ENCODE assay signal across 7 mouse cellular contexts in the genomic region with DNA sequence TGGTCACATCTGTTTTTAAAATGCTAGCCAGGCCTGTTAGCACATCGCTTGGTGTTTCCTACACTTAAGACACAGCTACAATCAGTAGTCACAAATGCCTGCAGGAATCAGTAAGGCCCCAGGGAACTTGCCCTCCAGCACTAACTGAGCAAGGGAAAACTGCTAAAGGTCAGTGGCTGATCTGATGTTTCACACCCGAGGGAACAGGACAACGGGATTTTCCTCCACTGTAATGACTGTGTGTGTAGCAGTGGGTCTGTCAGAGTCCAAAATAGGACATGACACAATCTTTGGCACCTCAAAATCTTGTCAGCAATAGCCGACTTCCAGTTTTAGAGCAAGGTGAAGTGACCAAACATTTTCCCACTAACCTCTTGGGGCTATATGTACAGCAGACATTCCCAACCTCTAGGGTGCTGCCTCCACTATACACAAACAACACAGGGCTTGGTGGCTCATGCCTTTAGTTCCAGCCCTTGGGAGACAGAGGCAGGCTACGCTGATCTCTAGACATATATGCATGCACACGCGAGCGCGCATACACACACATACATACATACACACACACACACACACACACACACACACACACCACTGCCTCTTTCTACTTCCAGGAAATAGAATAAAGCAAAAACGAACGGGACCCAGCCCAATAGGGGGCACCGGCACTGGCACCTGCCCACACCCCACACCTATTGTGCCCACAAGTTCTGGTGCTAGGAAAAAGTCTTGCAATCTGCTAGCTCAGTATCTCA. TPM values are rescaled to one million over a fixed set of nuclear protein-coding genes. Genes with fewer than 3 reads are reported as not detected.
DNase-seq lines count a peak whose midpoint lies in the region; ATAC-seq and TF ChIP-seq lines count a peak whose summit lies in the region.

No protein-coding gene starts in this region.

- H3K9ac ChIP-seq in kidney, embryonic 15.5 days, result no peak overlapping the region
- H3K9ac ChIP-seq in midbrain, embryonic 11.5 days (ENCODE audit: low read length), result no peak overlapping the region

- peak overlapping the region; percentile 51 for H3K27ac ChIP-seq in kidney, embryonic 15.5 days
- peak overlapping the region; percentile 71 for H3K27ac ChIP-seq in bone marrow macrophage, adult 2 months (ENCODE audit: insufficient read depth, low read depth, low read length)
- H3K27ac ChIP-seq in midbrain, embryonic 11.5 days (ENCODE audit: low read depth, low read length), result no peak overlapping the region

- H3K27me3 ChIP-seq in kidney, embryonic 15.5 days, result no peaks in the 10 kb centered on the region
- no peaks in the 10 kb centered on the region for H3K27me3 ChIP-seq in midbrain, embryonic 11.5 days (ENCODE audit: control insufficient read depth, insufficient read depth, low read length)

- no peak overlapping the region for H3K4me3 ChIP-seq in kidney, embryonic 15.5 days (replicated peaks)
- no peak overlapping the region for H3K4me3 ChIP-seq in bone marrow macrophage, adult 2 months (ENCODE audit: insufficient read depth, low read length)
- H3K4me3 ChIP-seq in midbrain, embryonic 11.5 days (ENCODE audit: low read depth, low read length), result no peak overlapping the region

- no peak for DNase-seq in kidney, postnatal 25 days
- DNase-seq in CD8-positive naive resting alpha-beta T cell, adult 2 months (ENCODE audit: low read depth in 2 of 2, low spot score in 2 of 2), result peak; percentile 21 to 38
- no peak for DNase-seq in urinary bladder, adult 18-20 months (ENCODE audit: low spot score in 2 of 2)
- no peak for DNase-seq in midbrain, embryonic 11.5 days (ENCODE audit: low spot score, missing footprints)

- no peak for ATAC-seq in kidney, embryonic 15.5 days (replicated peaks; ENCODE audit: low FRiP score)
- peak; percentile 47 for ATAC-seq in inflammation-experienced regulatory T-cells, adult 6 months
- no peak for ATAC-seq in midbrain, embryonic 11.5 days (ENCODE audit: low FRiP score)

- H3K4me1 ChIP-seq in kidney, embryonic 15.5 days, result peaks cover 72% of the 10 kb centered on the region
- H3K4me1 ChIP-seq in bone marrow macrophage, adult 2 months (ENCODE audit: control insufficient read depth, insufficient read depth, low read length), result peaks cover 70% of the 10 kb centered on the region
- H3K4me1 ChIP-seq in midbrain, embryonic 11.5 days (ENCODE audit: control insufficient read depth, insufficient read depth, low read length), result no peaks in the 10 kb centered on the region

- TF ChIP-seq POLR2A in bone marrow macrophage, adult 2 months (IDR thresholded peaks at IDR 0.05; ENCODE audit: borderline replicate concordance, low read depth, low read length), result no peak

- 74% methylated on average over 12 of the region's 12 CpGs for WGBS in kidney, embryonic 15.5 days
- WGBS in midbrain, embryonic 11.5 days, result 91% methylated on average over 12 of the region's 12 CpGs

- H3K36me3 ChIP-seq in kidney, embryonic 15.5 days, result peaks cover 42% of the 10 kb centered on the region
- no peaks in the 10 kb centered on the region for H3K36me3 ChIP-seq in midbrain, embryonic 11.5 days (ENCODE audit: control insufficient read depth, insufficient read depth, low read length)

- no peak for TF ChIP-seq CTCF in bone marrow macrophage, adult 2 months (IDR thresholded peaks at IDR 0.05; ENCODE audit: low read depth, low read length)

- no peaks in the 10 kb centered on the region for H3K9me3 ChIP-seq in kidney, embryonic 15.5 days (replicated peaks)
- H3K9me3 ChIP-seq in midbrain, embryonic 11.5 days (ENCODE audit: control insufficient read depth, low read length), result no peaks in the 10 kb centered on the region

- H3K4me2 ChIP-seq in kidney, embryonic 15.5 days, result no peak overlapping the region
- no peak overlapping the region for H3K4me2 ChIP-seq in midbrain, embryonic 11.5 days

RNA-seq across cellular contexts. Expression of gene Igf2r, which starts 10.6 kb away (rescaled TPM):
- 30.1 and 34.6 TPM in 2 replicates for polyA plus RNA-seq in kidney, embryonic 15.5 days (2015; fragmentation: Nextera tagmentation; extraction: Ambion mirVana)
- 31.0 and 36.5 TPM in 2 replicates for polyA plus RNA-seq in bone marrow macrophage, adult 2 months (2012; ENCODE audit: insufficient read depth, insufficient read length, missing spikeins)
- 10 to 100 TPM; 14.8 to 40.1 (median 36.0) TPM for polyA plus RNA-seq in inflammation-experienced regulatory T-cells, adult 6 months (2017; shearing (Covaris generic))
- 13.3 and 14.9 TPM in 2 replicates for polyA plus RNA-seq in midbrain, embryonic 11.5 days (2014; fragmentation: Nextera tagmentation; extraction: Ambion mirVana)

Comparison
In these comparisons a context has a peak if more than half of its experiments do, and no peak if none do; other contexts are left out.
1. DNase-seq: peak in CD8-positive naive resting alpha-beta T cell, adult 2 months (2 of 2); none in kidney, postnatal 25 days (0 of 2), urinary bladder, adult 18-20 months (0 of 2) and midbrain, embryonic 11.5 days (single experiment).